Mouse (Mus musculus) embryonic fibroblast, embryonic 13.5 days (primary cell): ENCODE measurements at regions not wholly inside any gene's neighbourhood (a gene's known extent, or its start where the extent isn't known, plus 50 kb on each side); places are given as distances from the start of the nearest gene placed in this dataset.

Experiments
- CTCF ChIP-seq: IDR thresholded peaks from 2 replicates; pipeline ENCODE4 v1.5.1; 2011; ENCODE audit warnings: mild to moderate bottlenecking, control low read depth, low read length, moderate library complexity, borderline replicate concordance; ENCODE audit not compliant: insufficient read depth
- POLR2A ChIP-seq: IDR thresholded peaks from 2 replicates; pipeline ENCODE4 v1.6.1; 2011; ENCODE audit warnings: low read depth, mild to moderate bottlenecking, control low read depth, low read length, moderate library complexity

GRCm38 (mm10) chr4:106127199-106127598, 188.8 kb upstream of the Usp24 start:
- TF ChIP-seq POLR2A (no peak), CTCF (no peak)
